Mouse (Mus musculus) embryonic facial prominence, embryonic 14.5 days (tissue): Measurements from ENCODE around the gene Spaca6. TPM values are rescaled to one million over a fixed set of nuclear protein-coding genes. Genes with fewer than 3 reads are reported as not detected.
"Not testable (repeated sequence)": the region's sequence is repeated elsewhere in the genome, so short reads cannot be mapped to it uniquely, and the experiment has no call there.

Experiments used
- ATAC-seq: fragments of 200-750 bp; cut with Nextera tagmentation; 2 replicates; pipeline ENCODE4 v1.8.0; 2017; ENCODE audit warnings: low read depth, moderate number of reproducible peaks, moderate TSS enrichment
- DNase-seq: peaks from one replicate; pipeline ENCODE4 v3.0.0-alpha.2; 2015; ENCODE audit warnings: low spot score
- H3K27ac ChIP-seq: fragments of 300-500 bp; sonication (generic); replicated peaks from 2 replicates; pipeline ENCODE4 v1.5.1; 2014; ENCODE audit warnings: low read depth, mild to moderate bottlenecking, low read length, moderate library complexity
- H3K27me3 ChIP-seq: fragments of 300-500 bp; sonication (generic); replicated peaks from 2 replicates; pipeline ENCODE4 v1.6.1; 2014; ENCODE audit warnings: low read length; ENCODE audit not compliant: control insufficient read depth, insufficient read depth
- H3K36me3 ChIP-seq: fragments of 300-500 bp; sonication (generic); 2 replicates; pipeline ENCODE4 v1.6.1; 2014; ENCODE audit warnings: low read length, mixed read lengths; ENCODE audit not compliant: control insufficient read depth, insufficient read depth
- H3K4me1 ChIP-seq: fragments of 300-500 bp; sonication (generic); 2 replicates; pipeline ENCODE4 v1.6.1; 2014; ENCODE audit warnings: antibody characterized with exemption, low read length; ENCODE audit not compliant: control insufficient read depth, insufficient read depth
- H3K4me2 ChIP-seq: fragments of 300-500 bp; sonication (generic); 2 replicates; pipeline ENCODE4 v1.6.1; 2014; ENCODE audit warnings: low read depth, mild to moderate bottlenecking, low read length, moderate library complexity, mixed read lengths
- H3K4me3 ChIP-seq: fragments of 300-500 bp; sonication (generic); 2 replicates; pipeline ENCODE4 v1.5.1; 2014; ENCODE audit warnings: low read depth, mild to moderate bottlenecking, low read length
- H3K9ac ChIP-seq: fragments of 300-500 bp; sonication (generic); 2 replicates; pipeline ENCODE4 v1.6.1; 2014; ENCODE audit warnings: low read depth, mild to moderate bottlenecking, low read length, moderate library complexity, mixed read lengths
- H3K9me3 ChIP-seq: fragments of 300-500 bp; sonication (generic); 2 replicates; pipeline ENCODE4 v1.6.1; 2016; ENCODE audit warnings: low read length; ENCODE audit not compliant: control insufficient read depth
- WGBS: fragments of 180-500 bp; shearing (Covaris S2); extraction: QIAGEN DNeasy Blood & Tissue Kit; methylation state at CpG from one replicate; pipeline ENCODE4 v1.1.7; 2014; 5-methylcytosine and 5-hydroxymethylcytosine counted together
- polyA plus RNA-seq: library from polyadenylated mRNA; unstranded; fragments of >200 nt; fragmentation: Nextera tagmentation; extraction: Ambion mirVana; gene quantifications from 2 replicates; pipeline ENCODE4 v1.2.1, GENCODE M21; 2014

Spaca6 gene
- polyA plus RNA-seq, 1 experiment from 2014 or later: 15.6 TPM

DNA sequence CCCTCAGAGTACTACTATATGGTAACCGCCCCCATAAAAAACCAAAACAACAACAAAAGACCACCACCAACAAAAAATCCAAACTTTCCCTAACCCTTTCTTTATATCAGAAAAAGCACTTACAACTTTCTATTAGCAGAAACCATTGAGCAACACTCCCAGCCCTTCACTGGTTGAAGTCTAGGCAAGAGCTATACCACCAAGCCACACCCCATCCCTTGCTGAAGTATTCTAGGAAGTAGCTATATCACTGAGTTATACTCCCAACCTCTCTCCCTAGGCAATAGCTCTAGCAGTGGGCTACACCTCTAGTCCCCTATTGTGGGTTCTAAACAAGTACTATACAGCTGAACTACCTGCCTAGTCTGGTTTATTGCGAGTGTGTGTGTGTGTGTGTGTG is 12.3 kb downstream of the Spaca6 start:
- Histone ChIP-seq H3K4me1 (peaks cover 15% of the 10 kb centered on the region), H3K27ac (no peak overlapping the region), H3K27me3 (no peaks in the 10 kb centered on the region), H3K36me3 (peaks cover 56% of the 10 kb centered on the region), H3K9ac (no peak overlapping the region), H3K9me3 (no peaks in the 10 kb centered on the region), H3K4me3 (no peak overlapping the region), H3K4me2 (no peak overlapping the region)
- 90% methylated on average over 2 of the region's 2 CpGs for WGBS
- no peak for ATAC-seq
- DNase-seq: no peak

GRCm38 (mm10) chr17:17840796-17841195 is 13.8 kb downstream of the Spaca6 start:
- Histone ChIP-seq H3K4me3 (no peak overlapping the region), H3K36me3 (peaks cover 52% of the 10 kb centered on the region), H3K27me3 (no peaks in the 10 kb centered on the region), H3K4me1 (peaks cover 7% of the 10 kb centered on the region), H3K9me3 (no peaks in the 10 kb centered on the region), H3K9ac (no peak overlapping the region), H3K4me2 (no peak overlapping the region), H3K27ac (no peak overlapping the region)
- WGBS: 82% methylated on average over 7 of the region's 7 CpGs
- ATAC-seq (no peak), DNase-seq (no peak)

DNA sequence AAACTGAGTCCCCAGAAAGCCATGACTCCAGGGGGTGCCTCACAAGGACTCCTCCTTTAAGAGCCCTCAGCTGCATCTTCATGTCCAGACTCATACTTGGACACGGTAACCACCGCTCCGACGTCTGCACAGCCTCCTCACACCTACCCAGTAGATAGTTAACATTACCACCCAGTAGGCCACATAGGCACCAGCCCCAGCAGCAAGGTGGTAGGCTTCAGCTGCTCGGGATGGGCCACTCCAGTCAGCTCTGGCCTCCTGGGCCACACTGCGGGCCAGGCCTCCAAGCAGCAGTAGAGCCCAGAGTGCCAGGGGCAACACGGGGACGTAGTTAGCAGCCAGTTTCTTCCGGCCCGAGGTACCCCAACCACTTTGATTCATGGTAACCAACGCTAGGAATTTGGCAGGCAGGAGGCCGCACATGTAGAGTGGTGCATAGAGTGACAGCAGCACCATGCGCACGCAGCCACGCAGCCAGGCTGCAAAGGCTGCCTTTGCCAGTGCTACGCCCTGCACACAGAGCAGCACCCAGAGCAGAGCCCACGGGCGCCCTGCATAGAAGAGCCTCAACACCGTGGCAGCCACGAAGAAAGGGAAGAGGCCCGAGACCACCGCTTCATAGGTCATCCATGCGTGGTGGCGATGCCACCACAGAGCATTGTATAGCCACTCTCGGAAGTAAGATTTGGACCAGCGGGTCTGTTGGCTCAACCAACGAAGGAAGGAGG is 16.7 kb downstream of the Spaca6 start:
- no peak overlapping the region for H3K4me3 ChIP-seq
- no peaks in the 10 kb centered on the region; the same call in 1 of the 2 replicates for H3K4me1 ChIP-seq
- no peaks in the 10 kb centered on the region for H3K9me3 ChIP-seq
- peaks cover 43% of the 10 kb centered on the region for H3K36me3 ChIP-seq
- H3K27ac ChIP-seq: no peak overlapping the region
- H3K27me3 ChIP-seq: no peaks in the 10 kb centered on the region
- DNase-seq: no peak
- no peak overlapping the region for H3K4me2 ChIP-seq
- ATAC-seq: peak; percentile 53
- WGBS: 73% methylated on average over 27 of the region's 27 CpGs
- no peak overlapping the region for H3K9ac ChIP-seq

- WGBS: 82% methylated on average over 3 of the region's 3 CpGs
- not testable (repeated sequence) for H3K9me3 ChIP-seq, H3K27ac ChIP-seq, H3K4me1 ChIP-seq, H3K27me3 ChIP-seq, H3K9ac ChIP-seq, DNase-seq, H3K4me2 ChIP-seq, H3K4me3 ChIP-seq, ATAC-seq
- peaks cover 34% of the 10 kb centered on the region for H3K36me3 ChIP-seq
These were observed 17.6 kb downstream of the Spaca6 start for GRCm38 (mm10) chr17:17844606-17845005.

DNA sequence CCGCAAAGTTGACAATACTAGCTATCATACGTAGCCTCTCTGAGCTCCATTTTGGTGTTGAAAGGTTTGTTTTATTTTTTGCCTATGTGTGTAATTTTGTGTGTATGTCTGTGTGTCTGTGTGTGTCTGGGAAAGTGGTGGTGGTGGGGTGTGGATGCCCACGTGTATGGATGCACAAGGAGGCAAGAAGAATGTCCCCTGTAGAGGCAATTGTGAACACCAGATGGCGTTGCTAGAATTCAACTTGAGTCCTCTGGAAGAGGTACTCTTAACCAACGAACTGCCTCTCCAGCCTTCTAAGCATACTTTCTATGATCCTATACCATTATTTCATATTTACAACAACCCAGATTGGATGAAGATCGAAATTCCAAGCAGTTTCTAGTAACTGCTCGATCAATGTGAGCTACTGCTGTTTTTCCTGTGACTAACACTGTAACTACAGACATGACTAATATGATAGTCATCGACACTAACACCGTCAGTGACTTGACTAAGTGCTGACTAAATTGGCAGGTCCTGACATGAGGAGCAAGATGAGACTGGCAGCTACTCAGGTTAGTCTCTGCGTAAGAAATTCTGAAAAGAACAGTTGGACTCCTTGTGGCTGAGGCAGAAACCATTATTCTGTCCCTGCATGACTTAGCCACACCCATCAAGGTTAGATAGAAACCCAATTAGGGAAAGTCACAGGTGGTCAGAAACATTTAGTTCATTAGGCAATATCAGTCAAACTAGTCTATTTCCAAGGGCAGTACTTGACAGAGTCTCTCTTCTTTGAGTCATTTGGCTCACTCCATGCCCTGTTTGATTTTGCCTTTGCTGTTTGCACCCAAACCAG is 18.4 kb downstream of the Spaca6 start:
- Histone ChIP-seq H3K9me3 (no peaks in the 10 kb centered on the region), H3K4me2 (no peak overlapping the region), H3K36me3 (peaks cover 26% of the 10 kb centered on the region), H3K4me1 (no peaks in the 10 kb centered on the region), H3K27me3 (0 out of 2 replicates have a peak, but pooled peaks cover 4% of the 10 kb centered on the region), H3K4me3 (no peak overlapping the region), H3K9ac (no peak overlapping the region), H3K27ac (no peak overlapping the region)
- WGBS: 73% methylated on average over 10 of the region's 10 CpGs
- DNase-seq: no peak
- no peak for ATAC-seq

DNA sequence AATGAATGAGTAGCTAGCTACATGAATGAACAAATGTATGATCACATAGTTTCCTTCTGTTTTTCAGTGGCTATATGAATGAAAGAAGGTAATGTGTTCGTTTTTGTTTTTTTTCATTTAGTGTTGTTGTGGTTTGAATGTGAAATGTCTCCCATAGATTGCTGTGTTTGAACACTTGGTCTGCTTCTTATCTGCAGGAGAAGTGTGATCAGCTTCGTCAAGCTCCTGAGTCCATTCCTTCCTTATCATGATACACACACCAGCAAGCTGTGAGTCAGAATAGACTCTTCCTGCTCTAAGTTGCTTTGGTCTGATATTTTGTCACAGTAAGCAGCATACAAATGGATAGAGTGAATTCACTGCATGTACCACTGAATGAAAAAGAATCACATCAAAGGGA is 22.0 kb downstream of the Spaca6 start:
- Histone ChIP-seq H3K9me3 (no peaks in the 10 kb centered on the region), H3K9ac (no peak overlapping the region), H3K4me1 (no peaks in the 10 kb centered on the region), H3K27me3 (0 out of 2 replicates have a peak, but pooled peaks cover 4% of the 10 kb centered on the region), H3K4me2 (no peak overlapping the region), H3K27ac (no peak overlapping the region), H3K36me3 (no peaks in the 10 kb centered on the region), H3K4me3 (no peak overlapping the region)
- WGBS: 78% methylated on average over 2 of the region's 2 CpGs
- DNase-seq (no peak), ATAC-seq (no peak)

DNA sequence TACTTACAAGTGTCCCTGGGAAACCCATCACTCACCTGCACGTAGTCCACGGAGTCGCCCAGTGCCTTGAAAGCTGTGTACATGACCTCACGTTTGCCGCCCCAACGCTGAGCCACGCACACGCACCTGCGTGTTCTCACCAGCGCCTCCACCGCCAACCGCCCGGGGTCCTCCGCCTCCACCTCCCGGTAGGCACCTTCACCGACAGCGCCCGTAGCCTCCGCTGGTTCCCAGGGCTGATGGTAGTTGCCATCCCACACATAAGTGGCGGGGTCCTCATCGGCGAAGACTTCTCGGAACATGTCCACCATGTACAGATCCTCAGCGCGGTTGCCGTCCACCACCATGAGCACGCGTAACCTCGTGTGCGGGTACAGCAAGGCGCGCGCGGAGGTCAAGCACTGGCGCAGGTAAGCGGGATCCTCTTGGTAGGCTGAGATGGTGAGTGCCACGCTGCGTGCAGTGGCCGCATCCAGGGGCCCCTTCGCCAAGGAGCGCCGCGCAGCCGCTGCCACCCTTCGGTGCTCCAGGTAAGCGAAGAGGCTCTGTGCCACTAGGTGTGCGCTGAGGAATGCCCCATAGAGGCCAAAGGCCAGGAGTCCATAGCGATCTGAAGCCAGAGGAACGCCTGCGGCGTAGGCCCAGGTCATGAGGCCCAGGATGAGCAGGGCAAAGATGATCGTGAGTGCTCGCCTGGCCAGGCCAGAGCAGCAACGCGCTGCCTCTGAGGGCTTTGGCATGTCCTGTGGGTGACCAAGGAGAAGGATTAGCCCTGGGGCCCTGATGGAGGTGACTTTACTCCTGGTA is 23.2 kb downstream of the Spaca6 start:
- no peak overlapping the region for H3K27ac ChIP-seq
- no peak overlapping the region for H3K4me2 ChIP-seq
- no peak overlapping the region for H3K4me3 ChIP-seq
- no peak for DNase-seq
- peak; percentile 28; the same call in 1 of the 2 replicates for ATAC-seq
- H3K27me3 ChIP-seq: 0 out of 2 replicates have a peak, but pooled peaks cover 4% of the 10 kb centered on the region
- H3K36me3 ChIP-seq: no peaks in the 10 kb centered on the region
- H3K4me1 ChIP-seq: peaks cover 6% of the 10 kb centered on the region
- 26% methylated on average over 40 of the region's 55 CpGs for WGBS
- H3K9me3 ChIP-seq: no peaks in the 10 kb centered on the region
- H3K9ac ChIP-seq: no peak overlapping the region
